Mouse (Mus musculus) erythroblast, embryonic 14.5 days (primary cell): Measurements from ENCODE around the gene Znrf1.

Experiments
- GATA1 ChIP-seq: IDR thresholded peaks from 2 replicates; pipeline ENCODE4 v1.6.1; 2012; ENCODE audit warnings: low read length, inconsistent platforms, mixed read lengths
- TAL1 ChIP-seq: IDR thresholded peaks from 3 replicates; pipeline ENCODE4 v1.6.1; 2012; ENCODE audit warnings: low read length, inconsistent platforms, mixed read lengths

DNA sequence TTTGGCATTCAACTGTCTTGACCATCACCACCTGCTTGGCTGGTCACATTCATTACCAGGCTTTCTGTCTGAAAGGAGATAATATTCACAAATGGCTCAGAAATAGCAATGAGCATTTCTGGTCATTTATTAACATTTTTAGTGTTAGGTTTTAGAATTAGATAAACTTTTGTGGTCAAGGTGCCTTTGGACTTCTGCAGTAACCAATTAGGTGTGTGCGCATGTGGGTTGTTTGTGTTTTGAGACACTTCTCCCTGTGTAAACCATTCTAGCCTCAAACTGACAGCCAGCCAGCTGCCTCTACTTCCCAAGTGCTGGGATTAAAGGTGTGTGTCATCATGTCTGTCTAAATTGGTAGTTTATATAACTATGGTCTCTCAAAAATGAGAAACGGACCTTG lies 36.5 kb downstream of the Znrf1 start:
- TF ChIP-seq GATA1 (no peak), TAL1 (no peak)
